8 mouse cellular contexts compared by ENCODE assay signal in genomic region chr11:62554163-62554855, GRCm38 (mm10). TPM values are rescaled to one million over a fixed set of nuclear protein-coding genes. Genes with fewer than 3 reads are reported as not detected.
DNase-seq lines count a peak whose midpoint lies in the region; ATAC-seq and TF ChIP-seq lines count a peak whose summit lies in the region.

No protein-coding gene starts in this region.

- peak overlapping the region; percentile 51 for H3K9ac ChIP-seq in heart, embryonic 15.5 days
- H3K9ac ChIP-seq in ES-E14 (ENCODE audit: insufficient read depth, low read depth, low read length, poor library complexity, severe bottlenecking), result no peak overlapping the region; the same call in 1 of the 2 replicates

- H3K36me3 ChIP-seq in heart, embryonic 15.5 days, result peaks cover 23% of the 10 kb centered on the region
- H3K36me3 ChIP-seq in ES-E14 (ENCODE audit: control insufficient read depth, insufficient read depth, low read length, poor library complexity, severe bottlenecking), result peaks cover 6% of the 10 kb centered on the region
- peaks cover 30% of the 10 kb centered on the region for H3K36me3 ChIP-seq in hindbrain, embryonic 10.5 days
- peaks cover 35% of the 10 kb centered on the region for H3K36me3 ChIP-seq in midbrain, embryonic 10.5 days

- peaks cover 29% of the 10 kb centered on the region for H3K4me1 ChIP-seq in heart, embryonic 15.5 days (replicated peaks)
- peaks cover 0 to 2% of the 10 kb centered on the region in 2 experiments; a peak in 1 of 4 replicates for H3K4me1 ChIP-seq in ES-E14 (ENCODE audit: control insufficient read depth in 2 of 2, insufficient read depth in 2 of 2, low read length in 2 of 2, poor library complexity in 1 of 2)
- H3K4me1 ChIP-seq in hindbrain, embryonic 10.5 days (replicated peaks), result peaks cover 32% of the 10 kb centered on the region
- peaks cover 34% of the 10 kb centered on the region for H3K4me1 ChIP-seq in midbrain, embryonic 10.5 days

- H3K4me3 ChIP-seq in heart, embryonic 15.5 days, result peak overlapping the region; percentile 57
- H3K4me3 ChIP-seq in ES-E14 (ENCODE audit: insufficient read depth in 1 of 2, low read depth in 1 of 2, low read length in 2 of 2, poor library complexity in 1 of 2, severe bottlenecking in 1 of 2), result peak overlapping the region; percentile 43 to 59; a peak in 3 of 4 replicates
- H3K4me3 ChIP-seq in hindbrain, embryonic 10.5 days, result peak overlapping the region; percentile 54
- peak overlapping the region; percentile 61 for H3K4me3 ChIP-seq in midbrain, embryonic 10.5 days

- DNase-seq in heart, postnatal 10 days, result no peak
- DNase-seq in ES-E14 (ENCODE audit: low read depth, low spot score), result no peak
- no peak for DNase-seq in hindbrain, embryonic 10.5 days (ENCODE audit: low spot score)
- DNase-seq in midbrain, embryonic 10.5 days (ENCODE audit: low spot score), result no peak
- no peak for DNase-seq in embryo, embryonic 10.5 days (ENCODE audit: low spot score)
- DNase-seq in cerebellum, postnatal 25 days, result no peak

- WGBS in heart, embryonic 15.5 days, result 75% methylated on average over 5 of the region's 5 CpGs
- WGBS in hindbrain, embryonic 10.5 days, result 81% methylated on average over 5 of the region's 5 CpGs
- WGBS in midbrain, embryonic 10.5 days, result 80% methylated on average over 5 of the region's 5 CpGs

- peak overlapping the region; percentile 90 for H3K4me2 ChIP-seq in heart, embryonic 15.5 days

- no peaks in the 10 kb centered on the region for H3K9me3 ChIP-seq in heart, embryonic 15.5 days (replicated peaks)
- no peaks in the 10 kb centered on the region for H3K9me3 ChIP-seq in ES-E14 (ENCODE audit: control insufficient read depth, insufficient read depth, low read depth, low read length)
- no peaks in the 10 kb centered on the region for H3K9me3 ChIP-seq in hindbrain, embryonic 10.5 days
- no peaks in the 10 kb centered on the region for H3K9me3 ChIP-seq in midbrain, embryonic 10.5 days (replicated peaks)

- no peak overlapping the region for H3K27ac ChIP-seq in heart, embryonic 15.5 days
- no peak overlapping the region for H3K27ac ChIP-seq in ES-E14 (ENCODE audit: insufficient read depth, low read depth, low read length, poor library complexity, severe bottlenecking)
- no peak overlapping the region for H3K27ac ChIP-seq in hindbrain, embryonic 10.5 days
- H3K27ac ChIP-seq in midbrain, embryonic 10.5 days (replicated peaks), result no peak overlapping the region

- H3K27me3 ChIP-seq in heart, embryonic 15.5 days, result no peaks in the 10 kb centered on the region
- H3K27me3 ChIP-seq in hindbrain, embryonic 10.5 days (ENCODE audit: insufficient read depth, poor library complexity, severe bottlenecking), result no peaks in the 10 kb centered on the region
- 0 out of 2 replicates have a peak, but pooled peaks cover 1% of the 10 kb centered on the region for H3K27me3 ChIP-seq in midbrain, embryonic 10.5 days (ENCODE audit: low read depth, poor library complexity, severe bottlenecking)

- ATAC-seq in heart, embryonic 15.5 days (replicated peaks; ENCODE audit: insufficient number of reproducible peaks, insufficient read depth, low FRiP score, low read depth), result no peak
- no peak for ATAC-seq in frontal cortex, adult (ENCODE audit: low TSS enrichment)

- intact Hi-C loops in heart, postnatal 10 days (cut with DNase I), result no loop called here

- in situ Hi-C loops in ES-E14 (cut with MboI; ENCODE audit: low sequenced_read_pairs in 2 of 2, unreplicated experiment in 2 of 2), result no loop called here

TF ChIP-seq in ES-E14, 5 proteins besides CTCF, POLR2A, EP300 and RAD21:
- peak; percentile 91 for TF ChIP-seq ZNF384 (IDR thresholded peaks at IDR 0.05; ENCODE audit: low read depth, low read length)
- TF ChIP-seq MAFK (IDR thresholded peaks at IDR 0.05; ENCODE audit: insufficient read depth, low read depth, low read length), result no peak
- no peak for TF ChIP-seq ZC3H11A (IDR thresholded peaks at IDR 0.05; ENCODE audit: borderline replicate concordance, low read depth, low read length)
- peak; percentile 29 for TF ChIP-seq CHD2 (IDR thresholded peaks at IDR 0.05; ENCODE audit: low read depth, low read length)
TF ChIP-seq in ES-E14: peak in this region for 2.

RNA-seq across cellular contexts. Expression of gene Ubb, which starts 3.3 kb away (rescaled TPM):
- 2,445 and 2,567 TPM in 2 replicates for polyA plus RNA-seq in heart, embryonic 15.5 days (2015; fragmentation: Nextera tagmentation; extraction: Ambion mirVana)
- 100 to 1,000 TPM; 678 to 750 TPM for total RNA-seq in heart, postnatal 10 days (2021)
- 1,350 and 1,664 TPM in 2 replicates for total RNA-seq in ES-E14 (2012; rRNA removed)
- polyA plus RNA-seq in hindbrain, embryonic 10.5 days (2016; fragmentation: Nextera tagmentation; extraction: Ambion mirVana), result 3,368 and 3,918 TPM in 2 replicates
- polyA plus RNA-seq in midbrain, embryonic 10.5 days (2016; fragmentation: Nextera tagmentation; extraction: Ambion mirVana), result 3,322 and 3,606 TPM in 2 replicates

RNA-seq across cellular contexts. Expression of gene Cenpv, which starts 15.2 kb away (rescaled TPM):
- polyA plus RNA-seq in heart, embryonic 15.5 days (2015; fragmentation: Nextera tagmentation; extraction: Ambion mirVana), result 17.1 and 22.1 TPM in 2 replicates
- 10 to 100 TPM; 19.3 to 19.8 TPM for total RNA-seq in heart, postnatal 10 days (2021)
- total RNA-seq in ES-E14 (2012; rRNA removed), result 66.5 and 68.0 TPM in 2 replicates
- polyA plus RNA-seq in hindbrain, embryonic 10.5 days (2016; fragmentation: Nextera tagmentation; extraction: Ambion mirVana), result 27.8 and 39.0 TPM in 2 replicates
- 41.7 and 53.7 TPM in 2 replicates for polyA plus RNA-seq in midbrain, embryonic 10.5 days (2016; fragmentation: Nextera tagmentation; extraction: Ambion mirVana)

RNA-seq across cellular contexts. Expression of gene Trpv2, which starts 20.0 kb away (rescaled TPM):
- 4.2 and 6.4 TPM in 2 replicates for polyA plus RNA-seq in heart, embryonic 15.5 days (2015; fragmentation: Nextera tagmentation; extraction: Ambion mirVana)
- 1 to 10 TPM; 4.3 to 4.5 TPM for total RNA-seq in heart, postnatal 10 days (2021)
- 9.8 and 13.4 TPM in 2 replicates for total RNA-seq in ES-E14 (2012; rRNA removed)
- polyA plus RNA-seq in hindbrain, embryonic 10.5 days (2016; fragmentation: Nextera tagmentation; extraction: Ambion mirVana), result 6.2 and 6.5 TPM in 2 replicates
- polyA plus RNA-seq in midbrain, embryonic 10.5 days (2016; fragmentation: Nextera tagmentation; extraction: Ambion mirVana), result 3.5 and 6.4 TPM in 2 replicates
